Mouse (Mus musculus) heart, postnatal 0 days (tissue): ENCODE measurements around the gene Ccdc88a.

ENCODE experiments used
- CTCF ChIP-seq: IDR thresholded peaks from 2 replicates; pipeline ENCODE4 v1.5.1; 2016; ENCODE audit warnings: antibody characterized with exemption, control low read depth, low read depth
- EP300 ChIP-seq: IDR thresholded peaks from 2 replicates; pipeline ENCODE4 v1.6.1; 2016; ENCODE audit warnings: antibody characterized with exemption, low read depth

DNA sequence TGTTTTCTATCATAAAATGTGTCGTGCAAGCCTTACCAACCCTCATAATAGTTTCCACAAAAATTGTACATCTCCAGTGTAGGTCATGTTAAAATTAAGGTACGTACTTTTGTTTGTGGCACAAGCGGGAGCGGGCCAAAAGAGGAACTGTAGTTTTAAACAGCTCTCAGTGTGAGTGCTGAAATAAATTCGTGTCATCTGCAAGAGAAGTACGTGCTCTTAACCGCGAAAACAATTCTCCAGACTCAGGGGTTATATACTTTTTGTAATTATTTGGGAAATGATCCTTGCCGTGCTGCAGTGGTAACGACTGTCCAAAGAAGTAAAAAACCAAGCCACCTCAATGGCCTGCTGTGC lies 140.8 kb downstream of the Ccdc88a start:
- no peak for TF ChIP-seq CTCF
- no peak for TF ChIP-seq EP300
